Mouse (Mus musculus) G1E (cell line): ENCODE measurements around the gene Ncan.

Source experiments
- CTCF ChIP-seq: IDR thresholded peaks from 2 replicates; pipeline ENCODE4 v1.5.1; 2012; ENCODE audit warnings: low read depth, low read length, inconsistent platforms, mixed read lengths
- GATA1 ChIP-seq: IDR thresholded peaks from 2 replicates; pipeline ENCODE4 v1.6.1; 2012; ENCODE audit warnings: borderline replicate concordance, low read length, inconsistent platforms, mixed read lengths

GRCm38 (mm10) chr8:70159211-70159610 is 38.5 kb upstream of the Ncan start:
- TF ChIP-seq CTCF: no peak
- no peak for TF ChIP-seq GATA1
